Mouse (Mus musculus) effector memory CD4-positive, alpha-beta T cell, adult 5 months (primary cell): ENCODE results near the gene Olfr811. TPM values are rescaled to one million over a fixed set of nuclear protein-coding genes. Genes with fewer than 3 reads are reported as not detected.

Source experiments
- polyA plus RNA-seq: library from polyadenylated mRNA; unstranded; fragments of 100-300 nt; shearing (Covaris generic); gene quantifications from one replicate; pipeline ENCODE4 v1.2.1, GENCODE M21; 2017

The Olfr811 gene
- polyA plus RNA-seq = not detected

GRCm38 (mm10) chr10:129804296-129804695, at the start of gene Olfr811:
Gene Olfr811, minus strand, starts transcription at chr10:129804396.

DNA sequence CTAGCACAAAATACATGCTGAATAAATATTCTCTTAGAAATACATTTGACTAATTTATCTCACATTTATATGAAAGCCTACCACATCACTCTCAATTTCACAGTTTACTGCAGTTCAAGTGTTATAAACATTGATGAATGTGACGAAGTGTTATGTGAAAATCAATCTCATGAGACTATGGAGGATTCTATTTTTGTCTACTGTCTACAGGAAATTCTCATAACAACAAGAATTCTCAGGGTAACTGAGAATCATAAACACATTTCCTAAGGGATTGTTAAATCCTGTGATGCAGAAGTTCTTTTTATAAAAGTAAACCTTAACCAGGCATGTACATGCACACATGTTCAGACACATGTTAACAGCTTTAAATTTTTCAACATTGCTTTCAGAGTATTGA, 41.8 kb upstream of the Olfr811 start, which contains the start of gene Olfr812:
Gene Olfr812 (minus strand): TSS at position 101 of the 400 bp plus-strand sequence.

GRCm38 (mm10) chr10:129794817-129795216, 9.4 kb downstream of the Olfr811 start, which contains the start of gene Olfr810:
Gene Olfr810, minus strand, starts transcription at chr10:129794917.

DNA sequence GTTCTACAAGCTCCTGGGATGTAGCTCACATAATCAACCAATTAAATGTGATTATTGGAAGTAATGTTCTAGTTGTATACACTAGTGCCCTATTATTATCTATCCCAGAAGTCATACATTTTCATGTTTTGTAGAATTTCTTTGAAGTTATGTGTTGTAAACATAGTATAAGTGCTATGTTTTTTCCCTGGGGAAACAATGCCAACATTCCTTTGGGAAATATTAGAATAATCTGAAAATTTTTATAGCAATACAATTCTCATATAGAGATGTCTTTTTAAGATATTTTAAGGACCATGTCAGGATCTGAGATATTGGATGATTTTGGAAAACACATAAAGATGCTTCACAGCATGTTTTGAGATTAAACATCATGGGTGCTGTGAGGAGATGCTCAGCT, 29.9 kb downstream of the Olfr811 start, which contains the start of gene Olfr809:
Gene Olfr809 (plus strand): TSS at position 301 of the 400 bp plus-strand sequence.

GRCm38 (mm10) chr10:129765182-129765581, 39.0 kb downstream of the Olfr811 start, which contains the start of gene Olfr808:
Gene Olfr808, plus strand, starts transcription at chr10:129765482.

GRCm38 (mm10) chr10:129757693-129758092, 46.5 kb downstream of the Olfr811 start, which contains the start of gene Olfr807:
Gene Olfr807, minus strand, starts transcription at chr10:129757793.

Other genes starting within 250 kb of the Olfr811 start
- gene Olfr794, start 236.7 kb downstream of the Olfr811 start, polyA plus RNA-seq = not detected
- gene Olfr796, start 191.8 kb downstream of the Olfr811 start, polyA plus RNA-seq = not detected
- 0.14 TPM for gene Olfr798, start 176.5 kb downstream of the Olfr811 start, polyA plus RNA-seq
- gene Olfr799, start 166.9 kb downstream of the Olfr811 start, polyA plus RNA-seq = not detected
- gene Olfr800, start 146.7 kb downstream of the Olfr811 start, polyA plus RNA-seq = not detected
- not detected for gene Olfr801, start 130.5 kb downstream of the Olfr811 start, polyA plus RNA-seq
- not detected for gene Olfr802, start 116.2 kb downstream of the Olfr811 start, polyA plus RNA-seq
- not detected for gene Olfr803, start 110.1 kb downstream of the Olfr811 start, polyA plus RNA-seq
- gene Olfr804, start 101.2 kb downstream of the Olfr811 start, polyA plus RNA-seq = not detected
- gene Olfr805, start 75.0 kb downstream of the Olfr811 start, polyA plus RNA-seq = not detected
- gene Olfr806, start 62.5 kb downstream of the Olfr811 start, polyA plus RNA-seq = 0.16 TPM
- gene Olfr807, start 46.6 kb downstream of the Olfr811 start, polyA plus RNA-seq = not detected
- not detected for gene Olfr808, start 38.9 kb downstream of the Olfr811 start, polyA plus RNA-seq
- gene Olfr809, start 29.8 kb downstream of the Olfr811 start, polyA plus RNA-seq = not detected
- not detected for gene Olfr810, start 9.5 kb downstream of the Olfr811 start, polyA plus RNA-seq
- gene Olfr812, start 41.7 kb upstream of the Olfr811 start, polyA plus RNA-seq = not detected
- not detected for gene Olfr813, start 51.0 kb upstream of the Olfr811 start, polyA plus RNA-seq
- 0.16 TPM for gene Olfr814, start 75.5 kb upstream of the Olfr811 start, polyA plus RNA-seq
- not detected for gene Olfr815, start 101.5 kb upstream of the Olfr811 start, polyA plus RNA-seq
- gene Olfr816, start 111.2 kb upstream of the Olfr811 start, polyA plus RNA-seq = 0.66 TPM
- gene Olfr818, start 144.7 kb upstream of the Olfr811 start, polyA plus RNA-seq = not detected
- gene Olfr819, start 162.9 kb upstream of the Olfr811 start, polyA plus RNA-seq = not detected
- gene Olfr247, start 171.7 kb upstream of the Olfr811 start, polyA plus RNA-seq = not detected
- 0.31 TPM for gene Gm10310, start 180.7 kb upstream of the Olfr811 start, polyA plus RNA-seq
- gene Olfr820, start 208.2 kb upstream of the Olfr811 start, polyA plus RNA-seq = not detected
- gene Olfr821, start 226.0 kb upstream of the Olfr811 start, polyA plus RNA-seq = not detected